Mouse (Mus musculus) kidney, adult 2 months (tissue): Measurements from ENCODE around the gene Tex12.

Experiments used
- CTCF ChIP-seq: fragments of 200-500 bp; conservative IDR thresholded peaks from 2 replicates; pipeline ENCODE4 v1.5.1; 2011; ENCODE audit warnings: low read depth, mild to moderate bottlenecking, control low read depth, low read length, moderate library complexity, mixed read lengths; ENCODE audit not compliant: insufficient read depth, insufficient read length
- POLR2A ChIP-seq: fragments of 200-500 bp; IDR thresholded peaks from one replicate; pipeline ENCODE4 v1.6.1; 2011; ENCODE audit warnings: low read depth, low read length, control low read depth

GRCm38 (mm10) chr9:50603998-50604324, 42.8 kb upstream of the Tex12 start:
- TF ChIP-seq CTCF: 0 out of 2 replicates have a peak, but pooled peaks have one; percentile 11
- no peak for TF ChIP-seq POLR2A
